Mouse (Mus musculus) embryonic facial prominence, embryonic 11.5 days (tissue): ENCODE measurements at regions not wholly inside any gene's neighbourhood (a gene's known extent, or its start where the extent isn't known, plus 50 kb on each side); places are given as distances from the start of the nearest gene placed in this dataset.

Experiments used
- ATAC-seq: fragments of 200-750 bp; cut with Nextera tagmentation; replicated peaks from 2 replicates; pipeline ENCODE4 v1.8.0; 2017; ENCODE audit warnings: low read depth; ENCODE audit not compliant: insufficient number of reproducible peaks, low FRiP score, low TSS enrichment
- DNase-seq: peaks from one replicate; pipeline ENCODE4 v3.0.0-alpha.2; 2015; ENCODE audit warnings: low spot score
- H3K27ac ChIP-seq: fragments of 300-500 bp; sonication (generic); replicated peaks from 2 replicates; pipeline ENCODE4 v1.5.1; 2014; ENCODE audit warnings: mild to moderate bottlenecking, low read depth, low read length, control low read depth
- H3K27me3 ChIP-seq: fragments of 300-500 bp; sonication (generic); 2 replicates; pipeline ENCODE4 v1.6.1; 2014; ENCODE audit warnings: mild to moderate bottlenecking, low read length, moderate library complexity, mixed read lengths; ENCODE audit not compliant: control insufficient read depth, insufficient read depth
- H3K36me3 ChIP-seq: fragments of 300-500 bp; sonication (generic); replicated peaks from 2 replicates; pipeline ENCODE4 v1.6.1; 2014; ENCODE audit warnings: low read depth, mild to moderate bottlenecking, low read length, moderate library complexity, mixed read lengths; ENCODE audit not compliant: control insufficient read depth, insufficient read depth
- H3K4me1 ChIP-seq: fragments of 300-500 bp; sonication (generic); 2 replicates; pipeline ENCODE4 v1.6.1; 2014; ENCODE audit warnings: low read length, mixed read lengths; ENCODE audit not compliant: control insufficient read depth, insufficient read depth
- H3K4me2 ChIP-seq: fragments of 300-500 bp; sonication (generic); 2 replicates; pipeline ENCODE4 v1.6.1; 2014; ENCODE audit warnings: low read depth, mild to moderate bottlenecking, control low read depth, low read length, moderate library complexity
- H3K4me3 ChIP-seq: fragments of 300-500 bp; sonication (generic); 2 replicates; pipeline ENCODE4 v1.5.1; 2014; ENCODE audit warnings: low read depth, low read length, control low read depth
- H3K9ac ChIP-seq: fragments of 300-500 bp; sonication (generic); replicated peaks from 2 replicates; pipeline ENCODE4 v1.6.1; 2014; ENCODE audit warnings: mild to moderate bottlenecking, control low read depth, low read length
- H3K9me3 ChIP-seq: fragments of 300-500 bp; sonication (generic); replicated peaks from 2 replicates; pipeline ENCODE4 v1.6.1; 2016; ENCODE audit warnings: mild to moderate bottlenecking, low read length, inconsistent platforms, mixed read lengths; ENCODE audit not compliant: control insufficient read depth
- WGBS: fragments of 180-500 bp; shearing (Covaris S2); extraction: QIAGEN DNeasy Blood & Tissue Kit; methylation state at CpG from one replicate; pipeline ENCODE4 v1.1.7; 2014; 5-methylcytosine and 5-hydroxymethylcytosine counted together

DNA sequence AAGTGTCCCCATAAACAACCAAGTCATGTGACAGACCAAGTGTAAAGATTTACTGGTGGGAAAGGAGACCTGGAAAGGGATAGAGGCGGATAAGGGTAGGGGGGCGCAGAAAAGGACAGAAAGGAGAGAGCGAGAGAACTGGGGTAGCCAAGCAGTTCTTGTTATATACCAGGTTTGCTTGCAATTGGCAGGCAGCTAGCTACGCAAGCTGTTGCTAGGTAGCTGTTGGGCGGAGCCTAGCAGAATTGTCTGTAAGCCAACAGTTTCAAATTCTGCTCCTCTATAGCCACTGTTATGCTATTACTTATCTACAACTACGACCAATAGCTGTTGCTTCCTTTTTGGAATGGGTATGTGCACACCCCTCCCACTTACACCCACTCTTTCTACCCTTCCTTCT is 88.3 kb upstream of the Dscam start:
- WGBS: 86% methylated on average over 6 of the region's 6 CpGs
- Histone ChIP-seq H3K4me2 (no peak overlapping the region), H3K36me3 (no peaks in the 10 kb centered on the region), H3K4me3 (no peak overlapping the region), H3K9ac (no peak overlapping the region), H3K27me3 (no peaks in the 10 kb centered on the region), H3K9me3 (no peaks in the 10 kb centered on the region), H3K4me1 (no peaks in the 10 kb centered on the region), H3K27ac (no peak overlapping the region)
- ATAC-seq (no peak), DNase-seq (no peak)

DNA sequence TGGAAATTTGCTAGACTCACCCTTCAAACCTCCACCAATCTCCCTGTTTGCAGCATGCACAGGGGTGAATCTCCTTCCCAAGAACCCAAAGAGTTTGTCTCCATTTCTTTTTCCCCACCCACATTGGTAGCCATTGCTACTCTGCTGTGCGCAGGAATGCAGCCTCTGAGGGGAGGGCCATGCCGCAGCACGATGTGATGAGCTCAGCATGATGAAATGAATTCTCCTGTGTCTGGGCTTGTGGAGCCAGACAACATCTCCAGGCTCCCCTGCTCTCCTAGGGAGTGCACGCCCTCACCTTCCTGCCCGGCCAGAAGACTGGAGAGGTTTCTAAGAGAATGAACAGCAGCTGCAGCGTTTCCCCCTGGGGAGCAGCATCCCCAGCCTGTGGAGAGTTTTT is 92.9 kb upstream of the Dscam start:
- ATAC-seq: no peak
- Histone ChIP-seq H3K4me2 (no peak overlapping the region), H3K36me3 (no peaks in the 10 kb centered on the region), H3K9ac (no peak overlapping the region), H3K27ac (no peak overlapping the region), H3K9me3 (no peaks in the 10 kb centered on the region), H3K4me3 (no peak overlapping the region), H3K4me1 (no peaks in the 10 kb centered on the region), H3K27me3 (no peaks in the 10 kb centered on the region)
- 11% methylated on average over 6 of the region's 6 CpGs for WGBS
- DNase-seq: peak; percentile 11

DNA sequence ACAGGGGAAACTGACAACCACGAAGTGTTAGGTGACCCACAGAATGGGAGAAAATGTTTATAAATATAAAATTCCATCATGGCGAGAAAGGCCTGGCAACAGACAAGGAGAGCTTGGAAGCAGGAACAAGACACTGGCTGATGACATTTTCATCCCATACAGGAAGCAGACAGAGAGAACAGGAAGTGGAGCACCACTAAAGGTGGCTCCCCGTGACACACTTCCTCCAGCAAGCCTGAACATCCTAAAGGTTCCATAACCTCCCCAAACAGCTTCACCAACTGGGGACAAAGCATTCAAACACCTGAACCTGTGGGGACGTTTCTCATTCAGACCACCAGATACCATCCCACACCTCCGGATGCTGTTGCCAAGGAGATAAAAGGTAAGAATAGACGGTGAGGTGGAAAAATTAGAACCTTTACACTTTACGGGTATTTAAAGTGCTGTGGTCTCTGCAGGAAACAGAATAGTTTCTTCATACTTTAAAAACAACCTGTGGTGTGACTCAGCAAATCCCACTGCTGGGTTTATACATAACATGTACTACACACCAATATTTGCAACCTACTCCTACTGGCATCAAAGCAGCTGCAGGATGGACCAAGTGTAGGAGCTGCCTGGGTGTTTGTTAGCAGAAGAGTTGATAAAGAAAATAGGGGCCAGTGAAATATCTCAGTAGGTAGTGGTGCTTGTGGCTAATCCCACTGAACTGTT is 86.0 kb upstream of the Bace2 start:
- 90% methylated on average over 7 of the region's 7 CpGs for WGBS

DNA sequence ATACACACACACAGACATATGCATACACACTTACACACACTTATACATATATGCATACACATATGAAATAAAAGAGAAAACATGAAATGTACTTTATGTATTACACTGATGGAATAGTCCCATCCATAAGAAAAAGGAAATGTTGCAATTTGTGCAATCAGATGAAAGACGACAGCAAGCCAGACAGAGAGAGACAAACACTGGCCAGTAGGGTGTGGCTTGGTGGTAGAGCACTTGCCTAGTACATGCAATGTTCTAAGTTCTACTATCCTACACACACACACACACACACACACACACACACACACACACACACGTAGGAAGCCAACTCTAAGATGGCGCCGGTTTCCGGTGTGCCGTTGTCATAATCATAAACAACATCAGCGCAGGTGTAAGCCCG is 85.3 kb upstream of the Bace2 start:
- 88% methylated on average over 8 of the region's 8 CpGs for WGBS
- no peak for ATAC-seq
- no peak overlapping the region for H3K4me3 ChIP-seq

More for the DNA sequence above, 86.0 kb upstream of the Bace2 start:
- H3K27ac ChIP-seq: no peak overlapping the region
- ATAC-seq (no peak), DNase-seq (no peak)
- H3K9ac ChIP-seq: no peak overlapping the region
- no peak overlapping the region for H3K4me3 ChIP-seq
- H3K27me3 ChIP-seq: no peaks in the 10 kb centered on the region
- no peaks in the 10 kb centered on the region for H3K36me3 ChIP-seq
- H3K4me2 ChIP-seq: no peak overlapping the region
- no peaks in the 10 kb centered on the region for H3K4me1 ChIP-seq
- H3K9me3 ChIP-seq: no peaks in the 10 kb centered on the region

DNA sequence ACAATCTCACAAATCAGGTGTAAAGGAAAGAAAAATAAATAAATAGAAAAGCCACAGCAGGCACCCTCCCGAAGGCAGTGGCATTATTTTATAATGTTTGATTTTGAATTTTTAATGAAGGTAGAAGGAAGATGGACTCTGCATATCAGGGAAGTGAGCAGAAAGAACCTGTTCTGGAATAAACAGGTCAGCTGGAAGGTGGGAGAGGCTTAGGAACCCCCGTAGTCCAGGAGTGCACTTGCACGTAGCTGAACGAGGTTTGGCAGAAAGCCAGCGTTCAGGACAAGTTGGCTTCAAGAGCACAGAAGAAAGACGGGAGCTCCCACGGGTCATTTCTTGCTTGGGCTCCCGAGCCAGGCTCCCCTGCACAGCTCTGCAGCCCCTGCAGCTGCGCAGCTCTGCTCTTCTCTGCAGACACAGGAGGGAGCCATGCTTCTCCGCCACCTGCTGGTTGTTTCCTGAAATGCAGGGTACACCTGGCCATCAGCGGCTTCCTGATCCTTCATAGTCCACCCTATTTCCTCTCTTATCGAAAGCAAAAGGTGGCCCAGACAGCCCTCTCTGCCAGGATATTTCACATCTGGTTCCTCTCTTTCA is 84.4 kb upstream of the Bace2 start:
- Histone ChIP-seq H3K4me3 (no peak overlapping the region), H3K27ac (no peak overlapping the region), H3K9me3 (no peaks in the 10 kb centered on the region), H3K36me3 (no peaks in the 10 kb centered on the region), H3K4me1 (no peaks in the 10 kb centered on the region), H3K4me2 (no peak overlapping the region), H3K9ac (no peak overlapping the region), H3K27me3 (no peaks in the 10 kb centered on the region)
- ATAC-seq (peak; percentile 80), DNase-seq (peak; percentile 83)
- WGBS: 12% methylated on average over 12 of the region's 12 CpGs

More for the DNA sequence above, 85.3 kb upstream of the Bace2 start:
- H3K9me3 ChIP-seq: no peaks in the 10 kb centered on the region
- H3K4me1 ChIP-seq: no peaks in the 10 kb centered on the region
- H3K27ac ChIP-seq: no peak overlapping the region
- H3K4me2 ChIP-seq: no peak overlapping the region
- H3K27me3 ChIP-seq: no peaks in the 10 kb centered on the region
- no peaks in the 10 kb centered on the region for H3K36me3 ChIP-seq
- H3K9ac ChIP-seq: no peak overlapping the region
- DNase-seq: no peak

DNA sequence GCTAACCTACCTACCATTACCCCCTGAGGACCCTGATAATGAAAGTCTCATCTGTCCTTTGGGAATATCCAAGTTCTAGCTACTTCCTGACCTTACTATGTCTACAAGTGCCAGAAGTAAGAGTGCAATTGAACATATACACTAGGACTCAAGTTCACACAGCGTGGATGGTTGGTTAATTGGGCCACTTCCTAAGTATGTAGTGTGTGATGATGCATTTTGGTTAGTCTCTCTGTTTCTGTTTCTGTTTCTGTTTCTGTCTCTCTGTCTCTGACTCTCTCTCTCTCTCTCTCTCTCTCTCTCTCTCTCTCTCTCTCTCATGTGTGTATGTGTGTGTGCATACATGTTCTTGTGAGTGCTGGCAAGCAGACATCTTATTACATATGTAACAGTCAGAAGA is 77.6 kb upstream of the Bace2 start:
- no peak for DNase-seq
- Histone ChIP-seq H3K36me3 (no peaks in the 10 kb centered on the region), H3K4me1 (no peaks in the 10 kb centered on the region), H3K4me3 (no peak overlapping the region), H3K4me2 (no peak overlapping the region), H3K9me3 (no peaks in the 10 kb centered on the region), H3K27me3 (no peaks in the 10 kb centered on the region), H3K9ac (no peak overlapping the region), H3K27ac (no peak overlapping the region)
- 81% methylated on average over 1 of the region's 1 CpGs for WGBS
- no peak for ATAC-seq

DNA sequence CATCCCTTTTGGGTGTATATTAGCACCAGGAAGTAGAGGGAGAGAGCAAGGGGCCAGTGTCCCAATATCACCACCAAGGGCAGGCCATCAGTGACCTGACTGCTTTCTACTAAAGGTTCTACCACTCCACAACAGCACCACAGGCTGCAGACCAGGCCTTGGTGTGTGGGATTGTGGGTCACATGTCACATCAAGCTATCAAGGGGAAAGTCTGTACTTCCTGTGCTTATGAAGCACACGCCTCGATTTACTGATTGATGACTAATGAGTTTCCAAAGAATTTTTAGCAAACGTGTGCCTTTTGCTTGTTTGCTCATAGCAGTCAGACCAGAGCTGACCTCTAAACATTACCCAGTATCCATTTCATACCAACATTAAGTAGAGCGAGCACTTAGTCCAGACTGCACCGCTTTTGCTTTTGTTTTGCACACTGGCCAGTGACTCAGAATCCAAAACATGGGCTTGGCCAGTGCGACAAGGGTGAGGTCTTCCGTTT is 74.9 kb upstream of the Bace2 start:
- H3K4me1 ChIP-seq: no peaks in the 10 kb centered on the region
- H3K36me3 ChIP-seq: no peaks in the 10 kb centered on the region
- no peaks in the 10 kb centered on the region for H3K9me3 ChIP-seq
- no peak for ATAC-seq
- H3K9ac ChIP-seq: no peak overlapping the region
- 91% methylated on average over 7 of the region's 7 CpGs for WGBS
- no peak overlapping the region for H3K4me3 ChIP-seq
- no peak overlapping the region for H3K4me2 ChIP-seq
- no peaks in the 10 kb centered on the region for H3K27me3 ChIP-seq
- no peak overlapping the region for H3K27ac ChIP-seq
- no peak for DNase-seq

DNA sequence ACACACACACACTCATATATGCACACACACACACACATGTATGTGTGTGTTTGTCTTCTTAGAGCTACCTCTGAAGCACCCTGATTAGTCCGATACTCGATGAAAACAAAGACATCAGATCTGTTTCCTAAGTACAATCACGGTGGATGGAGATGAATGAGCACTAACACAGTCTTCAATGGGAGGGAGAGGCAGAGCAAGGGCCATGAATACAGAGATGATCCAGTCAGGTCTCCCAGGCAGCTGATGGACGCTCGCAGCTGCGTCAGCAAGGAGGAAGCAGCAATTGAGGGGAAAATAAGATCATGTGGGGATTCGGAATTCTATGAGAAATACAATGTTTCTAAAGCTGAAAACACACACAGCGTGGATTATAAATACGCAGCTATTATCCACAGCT is 73.6 kb upstream of the Bace2 start:
- 76% methylated on average over 9 of the region's 9 CpGs for WGBS
- H3K9ac ChIP-seq: no peak overlapping the region
- no peak overlapping the region for H3K27ac ChIP-seq
- ATAC-seq (no peak), DNase-seq (no peak)
- no peaks in the 10 kb centered on the region for H3K9me3 ChIP-seq
- H3K27me3 ChIP-seq: no peaks in the 10 kb centered on the region
- H3K4me1 ChIP-seq: no peaks in the 10 kb centered on the region
- H3K4me3 ChIP-seq: no peak overlapping the region
- no peak overlapping the region for H3K4me2 ChIP-seq
- no peaks in the 10 kb centered on the region for H3K36me3 ChIP-seq
